Mouse (Mus musculus) CH12.LX (cell line): ENCODE results near the gene Hist1h4c.

Experiments
- CTCF ChIP-seq, 2 experiments: IDR thresholded peaks in 1 of 2; conservative IDR thresholded peaks in 1 of 2; 2 replicates each; pipeline ENCODE4 v1.5.1; 2011 to 2012; ENCODE audit warnings: low read depth in 2 of 2, low read length in 2 of 2, improper control_type of control experiment in 1 of 2, inconsistent platforms in 1 of 2, mild to moderate bottlenecking in 1 of 2, moderate library complexity in 1 of 2
- SIN3A ChIP-seq: IDR thresholded peaks from 2 replicates; pipeline ENCODE4 v1.6.1; 2012; ENCODE audit warnings: low read length, improper control_type of control experiment, inconsistent platforms
- ZMIZ1 ChIP-seq: IDR thresholded peaks from 2 replicates; pipeline ENCODE4 v1.6.1; 2012; ENCODE audit warnings: low read depth, mild to moderate bottlenecking, inconsistent platforms, low read length, improper control_type of control experiment

DNA sequence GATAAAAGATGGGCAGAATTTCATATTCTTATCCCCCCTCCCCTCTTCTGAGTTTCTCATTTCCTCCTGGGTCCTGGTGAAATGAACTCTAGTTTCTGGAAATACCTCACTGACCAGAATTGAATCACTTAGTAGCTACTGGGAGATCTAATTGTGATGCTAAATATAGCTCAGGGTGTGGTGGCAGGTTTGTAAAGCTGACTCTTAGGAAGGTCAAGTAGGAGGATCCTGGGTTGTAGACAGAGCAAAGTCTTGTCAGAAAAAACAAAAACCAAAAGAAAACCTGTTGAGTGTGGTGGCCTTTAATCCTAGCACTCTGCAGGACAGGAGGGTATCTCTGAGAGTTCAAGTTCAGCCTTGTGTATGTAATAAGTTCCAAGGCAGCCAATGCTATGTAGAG is 43.8 kb upstream of the Hist1h4c start:
- TF ChIP-seq ZMIZ1 (no peak), SIN3A (no peak), CTCF (conservative IDR thresholded peaks at IDR 0.05 in 1 of 2, IDR thresholded peaks at IDR 0.05 in 1 of 2; ENCODE audit: low read depth in 2 of 2, low read length in 2 of 2) (no peak)
